Mouse (Mus musculus): Measurements from ENCODE around the gene Saal1.
"Not testable (repeated sequence)": the region's sequence is repeated elsewhere in the genome, so short reads cannot be mapped to it uniquely, and the experiment has no call there.

Saal1 gene

DNA sequence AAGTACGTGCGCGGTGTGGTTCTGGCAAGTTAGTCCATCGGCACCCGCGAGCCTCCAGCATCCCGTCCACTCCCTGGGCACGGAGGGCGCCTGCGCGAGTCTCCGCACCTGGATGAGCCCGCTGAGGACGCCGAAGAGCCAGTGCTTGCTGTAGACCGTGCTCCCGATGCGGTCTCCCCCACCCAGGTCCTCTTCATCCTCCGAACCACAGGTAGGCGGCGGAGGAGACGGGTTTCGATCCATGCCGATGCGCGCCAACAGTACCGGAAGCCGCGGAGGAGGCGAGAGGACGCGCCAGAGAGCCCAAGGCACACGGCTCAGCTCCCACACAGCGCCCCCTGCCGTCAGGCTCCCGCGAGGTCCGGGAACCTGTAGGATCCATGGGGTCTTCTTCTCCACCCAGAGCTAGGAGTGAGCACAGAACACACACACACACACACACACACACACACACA is at the start of gene Saal1:
Gene Saal1, minus strand, starts transcription at position 291 of the 455 bp plus-strand sequence.
- peak; percentile 87 to 88 for DNase-seq

DNA sequence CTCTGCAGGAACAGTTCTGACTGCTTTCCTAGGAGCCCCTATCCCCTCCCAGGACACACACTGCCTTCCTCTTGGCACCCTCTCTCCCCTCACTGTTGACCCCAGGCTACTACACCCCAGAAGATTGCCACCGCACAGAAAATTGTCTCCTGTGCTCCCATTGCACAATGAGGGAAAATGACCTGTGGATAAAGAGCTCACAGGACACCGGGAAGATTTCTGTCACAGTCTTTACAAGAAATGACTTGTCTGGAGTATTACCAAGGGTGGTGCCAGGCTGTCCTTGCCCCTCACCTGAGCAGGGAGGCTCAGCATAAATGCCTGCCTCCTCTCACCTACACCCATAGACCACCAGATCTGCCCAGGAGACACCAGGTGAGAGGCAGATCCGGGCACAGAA is 41.0 kb upstream of the Saal1 start, which contains the start of gene Saa2:
Gene Saa2, plus strand, starts transcription at position 301 of the 400 bp plus-strand sequence.
- DNase-seq: no peak

DNA sequence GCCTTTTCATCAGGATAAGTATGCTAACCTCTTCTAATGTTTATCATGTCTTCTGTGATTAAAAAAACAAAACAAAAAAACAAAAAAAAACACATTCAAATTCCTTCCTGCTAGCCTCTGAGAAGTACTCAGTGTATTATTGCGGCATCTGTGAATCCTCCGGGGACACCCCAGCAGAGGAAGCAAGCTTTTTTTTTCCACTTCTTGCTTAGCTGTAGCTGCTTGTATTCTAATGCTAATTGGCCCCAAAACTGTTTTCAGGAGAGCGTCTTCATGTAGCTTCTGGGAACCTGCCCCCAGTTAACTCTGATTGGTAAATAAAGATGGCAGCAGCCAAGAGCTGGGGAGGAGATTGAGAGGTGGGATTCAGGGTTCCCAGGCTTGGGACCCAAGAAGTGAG is 38.0 kb upstream of the Saal1 start:
- no peak for DNase-seq

DNA sequence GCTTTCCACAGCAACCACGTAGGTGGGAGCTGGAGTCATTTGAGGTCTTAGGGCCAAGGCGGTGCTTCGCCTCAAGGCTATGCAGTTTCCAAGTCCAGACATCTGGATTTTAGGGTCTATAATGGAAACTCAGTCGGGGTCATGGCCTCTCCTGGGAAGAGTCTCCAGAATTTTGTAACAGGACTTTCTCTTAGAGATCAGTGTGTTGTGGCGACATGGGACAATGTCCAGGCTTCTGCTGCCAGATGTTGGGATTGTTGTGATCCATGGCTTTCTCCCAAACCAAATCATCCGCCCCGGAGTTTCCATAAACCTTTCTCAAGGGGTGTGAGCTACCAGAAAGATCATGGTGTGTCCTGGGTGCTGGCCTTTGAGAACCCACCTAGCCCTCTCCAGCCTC is 35.9 kb upstream of the Saal1 start:
- DNase-seq: no peak

DNA sequence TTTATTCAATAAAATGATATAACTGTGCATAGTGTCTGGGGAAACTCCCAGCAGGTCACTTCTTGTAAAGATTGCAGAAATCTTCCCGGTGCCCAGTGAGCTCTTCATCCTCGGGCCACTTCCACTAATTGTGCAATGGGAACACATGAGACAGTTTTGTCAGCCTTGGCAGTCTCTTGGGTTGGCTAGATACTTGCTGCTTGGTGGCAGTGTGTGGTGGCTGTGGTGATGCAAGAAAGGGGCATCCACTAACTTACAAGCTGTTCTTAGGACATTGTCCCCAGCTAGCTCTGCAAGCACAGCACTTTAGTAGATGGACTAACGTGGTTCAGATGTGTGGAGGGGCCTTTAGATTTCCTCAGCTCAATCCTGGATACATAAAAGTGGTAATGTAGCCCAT is 35.3 kb upstream of the Saal1 start:
- DNase-seq: no peak

DNA sequence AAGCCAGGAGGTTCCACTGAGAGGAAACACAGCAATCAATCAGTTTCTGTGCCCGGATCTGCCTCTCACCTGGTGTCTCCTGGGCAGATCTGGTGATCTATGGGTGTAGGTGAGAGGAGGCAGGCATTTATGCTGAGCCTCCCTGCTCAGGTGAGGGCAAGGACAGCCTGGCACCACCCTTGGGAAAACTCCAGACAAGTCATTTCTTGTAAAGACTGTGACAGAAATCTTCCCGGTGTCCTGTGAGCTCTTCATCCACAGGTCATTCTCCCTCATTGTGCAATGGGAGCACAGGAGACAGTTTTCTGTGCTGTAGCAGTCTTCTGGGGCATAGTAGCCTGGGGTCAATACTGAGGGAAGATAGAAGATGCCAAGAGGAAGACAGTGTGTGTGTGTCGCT is 32.4 kb upstream of the Saal1 start, which contains the start of gene Saa1:
Gene Saa1, minus strand, starts transcription at position 101 of the 400 bp plus-strand sequence.
- DNase-seq: not testable (repeated sequence)

DNA sequence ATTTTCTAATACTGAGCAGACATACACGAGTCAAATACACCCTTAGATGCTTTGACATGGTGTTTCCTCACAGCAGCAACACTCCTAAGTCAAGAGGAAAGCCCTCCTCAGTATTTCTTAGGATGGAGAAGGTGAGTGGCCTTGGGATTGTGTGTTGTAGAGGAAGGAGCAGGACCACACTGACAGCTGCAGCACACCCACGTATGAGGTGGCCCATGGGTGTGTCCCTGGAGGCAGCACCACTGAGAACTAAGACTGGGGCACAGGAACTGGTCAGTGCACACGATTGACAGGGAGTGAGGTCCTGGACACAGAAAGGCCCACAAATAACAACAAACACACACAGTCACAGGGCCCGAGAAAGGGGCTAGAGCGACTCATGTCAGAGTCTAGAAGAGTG is 29.6 kb upstream of the Saal1 start:
- DNase-seq: not testable (repeated sequence)

DNA sequence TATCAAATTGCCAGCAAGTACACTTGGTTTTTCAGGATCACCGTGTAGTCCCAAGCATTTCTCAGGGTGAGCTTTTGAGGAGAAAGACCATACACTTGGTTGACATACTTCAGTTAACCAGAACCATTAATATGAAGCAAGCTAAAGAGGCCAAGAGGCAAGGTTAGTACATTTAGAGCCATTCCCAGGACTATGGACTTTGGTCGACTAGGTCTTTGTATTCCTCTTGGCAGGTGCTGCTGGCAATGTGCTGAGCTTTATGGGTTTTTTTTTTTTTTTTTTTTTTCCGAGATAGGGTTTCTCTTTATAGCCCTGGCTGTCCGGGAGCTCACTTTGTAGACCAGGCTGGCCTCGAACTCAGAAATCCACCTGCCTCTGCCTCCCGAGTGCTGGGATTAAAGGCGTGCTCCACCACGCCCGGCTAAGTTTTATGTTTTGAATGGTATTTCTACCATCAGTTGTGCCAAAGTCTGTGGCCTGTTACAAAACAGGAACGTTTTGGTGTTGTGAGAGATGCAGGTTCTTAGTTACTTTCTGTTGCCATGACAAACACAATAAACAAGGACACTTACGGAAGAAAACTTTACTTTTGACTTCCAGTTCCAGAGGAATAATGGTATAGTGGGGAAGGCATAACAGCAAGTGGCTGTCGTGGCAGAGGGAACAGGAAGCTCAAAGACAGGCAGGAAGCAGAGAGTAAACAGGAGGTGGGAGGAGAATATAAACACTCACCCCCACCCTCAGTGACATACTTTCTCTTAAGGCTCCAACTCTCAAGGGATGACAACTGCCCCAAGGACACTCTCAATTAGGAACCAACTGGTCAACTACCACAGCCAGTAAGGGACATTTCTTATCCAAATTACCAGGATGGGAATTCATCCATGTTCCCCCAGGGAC is 28.3 kb upstream of the Saal1 start:
- DNase-seq: no peak

DNA sequence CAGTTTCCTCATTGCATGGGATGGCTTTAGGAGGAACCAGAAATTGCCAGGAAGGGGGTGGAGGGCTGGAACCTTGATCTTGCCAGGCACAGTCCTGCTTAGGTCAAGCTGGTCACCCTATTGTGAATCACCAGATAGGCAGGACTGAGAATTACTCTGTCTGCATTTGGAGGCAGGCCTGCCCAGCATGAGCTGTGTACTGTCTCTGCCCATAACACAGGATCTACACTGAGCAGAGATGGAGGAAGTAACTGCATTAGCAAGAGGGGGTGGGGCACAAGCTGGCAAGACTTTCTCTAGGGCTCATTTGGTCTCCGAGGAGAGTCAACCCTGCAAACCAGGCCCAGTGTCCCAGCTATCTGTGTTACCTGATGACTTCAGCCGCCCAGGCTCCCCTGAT is 24.5 kb upstream of the Saal1 start:
- DNase-seq: no peak

DNA sequence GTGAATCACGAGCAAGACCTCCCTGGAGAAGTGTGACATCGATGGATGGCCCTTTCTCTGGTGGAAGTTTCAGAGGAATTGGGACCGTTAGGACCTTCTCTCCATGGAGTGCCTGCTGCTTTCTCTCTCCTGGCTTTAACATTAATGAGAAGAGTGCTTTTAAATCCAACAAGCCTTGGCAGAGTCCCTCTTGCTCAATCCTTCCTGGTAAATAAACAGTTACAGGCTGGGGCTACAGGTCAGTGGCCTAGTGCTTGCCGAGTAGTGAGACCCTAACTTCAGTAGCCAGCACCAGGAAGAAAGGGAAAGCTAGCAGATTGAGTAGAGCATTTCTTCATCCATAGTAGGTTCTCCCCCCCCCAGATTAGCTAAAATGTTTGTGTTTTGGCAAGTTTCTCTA is 22.0 kb upstream of the Saal1 start, which contains the start of gene Saa4:
Gene Saa4, minus strand, starts transcription at position 146 of the 400 bp plus-strand sequence.
- DNase-seq: no peak

DNA sequence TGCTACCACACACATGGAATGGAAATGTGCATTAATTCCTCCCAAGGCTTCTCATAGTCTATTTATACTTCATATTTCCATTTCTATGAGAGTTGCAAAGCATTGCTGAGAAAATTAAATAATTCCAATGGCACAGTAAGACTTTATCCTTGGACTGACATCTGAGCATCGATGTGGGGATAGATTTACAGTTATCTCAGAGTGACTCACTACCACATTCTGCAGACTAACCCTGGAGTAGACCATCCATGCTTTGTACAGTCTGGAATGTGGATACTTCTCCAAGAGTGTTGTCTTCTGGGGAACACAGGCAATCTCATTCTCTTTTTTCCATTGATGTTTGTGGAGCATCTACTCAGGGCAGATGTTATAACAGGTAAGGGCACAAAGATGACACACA is 17.1 kb upstream of the Saal1 start:
- DNase-seq: no peak

DNA sequence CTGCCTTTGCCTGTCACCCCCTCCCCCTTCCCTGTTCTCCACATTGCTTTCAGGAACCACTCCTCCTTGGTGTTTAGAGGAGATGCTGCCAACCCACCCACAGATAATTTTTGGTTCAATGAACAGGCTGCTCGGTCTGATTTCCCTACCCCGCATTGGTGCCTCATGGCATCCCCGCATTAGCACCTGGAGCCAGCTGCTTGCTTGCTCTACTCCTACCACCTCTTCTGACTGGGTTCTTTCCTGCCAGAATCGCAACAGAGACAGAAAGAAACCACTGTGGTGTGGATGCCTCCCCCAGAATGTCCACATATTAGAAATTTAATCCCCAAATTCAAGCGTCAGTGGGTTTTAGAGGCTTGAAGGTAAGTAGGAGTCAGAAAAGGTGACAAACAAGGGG is 13.9 kb upstream of the Saal1 start:
- no peak for DNase-seq

DNA sequence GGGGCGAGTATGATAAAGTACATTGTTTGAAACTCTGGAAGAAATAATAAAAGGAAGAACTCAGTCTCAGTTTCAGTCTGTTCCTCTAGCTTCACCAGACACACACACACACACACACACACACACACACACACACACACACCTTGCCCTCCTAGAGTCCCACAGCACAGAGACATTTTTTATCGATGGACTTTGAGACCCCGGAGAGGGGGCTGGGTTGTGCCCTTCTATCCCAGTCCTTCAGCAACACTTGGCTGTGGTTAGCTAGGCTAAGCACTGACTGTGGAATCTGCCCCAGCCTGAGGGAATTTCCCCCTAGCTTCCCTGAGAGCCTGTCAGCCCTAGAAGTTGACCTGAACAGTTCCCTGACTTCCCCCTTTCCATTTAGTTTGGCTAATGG is 13.4 kb upstream of the Saal1 start:
- DNase-seq: no peak

DNA sequence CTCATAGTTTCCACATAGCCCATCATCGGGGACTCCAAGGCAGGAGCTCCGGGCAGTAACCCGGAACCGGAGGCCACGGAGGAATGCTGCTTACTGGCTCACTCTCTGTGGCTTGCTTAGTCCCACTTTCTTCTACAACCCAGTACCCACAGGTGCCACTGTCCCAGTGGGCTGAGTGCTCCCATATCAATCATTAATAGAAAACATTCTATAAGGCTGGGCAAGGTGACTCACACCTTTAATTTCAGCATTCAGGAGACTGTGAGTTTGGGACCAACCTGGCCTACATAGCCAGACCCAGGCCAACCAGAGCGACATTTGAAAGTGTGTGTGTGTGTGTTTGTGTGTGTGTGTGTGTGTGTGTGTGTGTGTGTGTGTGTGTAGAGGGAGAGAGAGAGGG is 12.9 kb upstream of the Saal1 start:
- no peak for DNase-seq

DNA sequence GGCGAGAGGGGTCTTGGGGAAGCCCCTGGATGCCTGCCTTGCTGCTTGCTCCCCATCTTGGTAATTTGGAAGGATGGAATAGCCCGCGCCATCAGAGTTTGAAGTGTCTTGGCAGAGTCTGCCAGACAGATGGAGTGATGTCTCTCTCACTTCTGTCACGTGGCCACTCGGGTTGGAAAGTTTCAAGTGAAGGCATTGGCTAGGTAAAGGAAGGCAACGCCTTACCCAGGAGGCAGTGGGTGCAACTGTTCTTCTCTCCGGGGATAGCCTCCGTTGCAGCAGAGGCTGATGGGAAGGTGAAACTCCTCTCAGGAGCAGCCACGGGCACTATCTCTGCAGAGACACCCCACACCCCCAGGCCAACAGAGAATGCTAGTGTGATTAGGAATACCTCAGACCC is 10.0 kb upstream of the Saal1 start:
- DNase-seq: peak; percentile 44 to 47

DNA sequence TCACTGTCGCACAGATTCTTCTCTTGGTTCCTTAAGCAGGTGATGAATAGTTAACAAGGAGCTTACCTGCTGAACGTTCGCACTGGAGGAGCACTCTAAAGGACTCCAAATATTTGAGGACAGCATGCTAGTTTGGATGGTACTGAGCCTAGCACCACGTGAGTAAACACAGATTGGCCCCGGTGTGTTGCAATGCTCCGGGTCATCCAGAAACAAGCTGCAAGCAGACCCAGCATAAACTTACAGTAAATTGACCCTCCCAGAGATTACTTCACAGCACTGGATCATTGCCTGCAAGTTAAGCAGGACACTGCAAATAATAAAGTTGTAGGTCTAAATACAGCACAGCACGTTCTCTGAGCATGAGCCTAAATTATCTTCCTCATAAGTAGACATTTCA is 9.0 kb upstream of the Saal1 start:
- peak; percentile 17 to 49 for DNase-seq

DNA sequence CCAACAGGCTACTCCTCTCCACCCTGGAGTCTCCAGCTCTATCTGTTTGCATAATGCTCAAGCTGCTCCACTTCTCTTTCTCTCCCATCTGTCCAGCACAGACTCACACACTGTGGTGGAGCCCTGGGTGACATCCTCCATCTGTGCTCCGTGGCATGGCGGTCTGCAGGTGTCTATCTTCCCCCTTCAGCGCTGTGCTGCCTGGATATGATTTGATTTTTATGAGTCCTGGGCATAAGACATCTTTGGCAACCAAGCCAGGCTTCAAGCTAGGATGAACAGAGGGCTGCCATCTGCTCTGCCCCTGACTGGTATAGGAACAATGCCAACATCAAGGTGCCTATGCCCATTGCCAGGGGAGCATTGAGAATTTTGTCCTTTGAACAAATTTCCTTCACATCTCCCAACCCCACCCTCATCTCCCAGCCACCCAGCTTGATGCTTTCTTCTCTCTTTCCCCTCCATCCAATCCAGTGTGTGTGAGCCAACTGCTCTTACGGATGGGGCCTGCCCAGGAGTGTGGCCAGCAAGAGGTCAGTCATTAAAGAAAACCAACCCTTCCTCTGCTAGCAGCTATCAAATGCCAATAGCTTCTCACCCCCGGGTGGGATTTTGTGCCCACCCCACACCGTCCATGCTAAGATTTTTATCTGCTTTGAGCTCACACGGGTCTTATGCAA is 8.3 kb upstream of the Saal1 start:
- peak; percentile 82 to 83 for DNase-seq

DNA sequence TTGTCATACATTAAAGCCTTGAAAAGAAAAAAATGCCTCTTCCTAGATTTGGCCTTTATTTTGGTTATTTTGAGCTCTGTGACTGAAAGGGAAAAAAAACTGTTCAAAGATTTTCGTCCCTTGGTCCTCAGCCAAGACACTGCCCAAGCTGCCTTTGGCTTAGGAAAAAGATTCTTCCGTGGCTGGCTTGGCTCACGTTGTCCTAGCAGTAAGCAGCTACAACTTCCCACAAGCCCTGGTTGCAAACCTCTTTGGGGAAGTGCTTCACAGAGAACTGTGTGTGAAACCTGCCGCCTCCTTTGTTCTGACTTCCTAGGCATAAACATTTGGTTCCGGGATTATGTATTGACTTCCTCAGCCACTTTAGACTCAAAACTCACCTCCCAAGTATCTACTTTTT is 6.4 kb upstream of the Saal1 start:
- DNase-seq: peak; percentile 27 to 38

DNA sequence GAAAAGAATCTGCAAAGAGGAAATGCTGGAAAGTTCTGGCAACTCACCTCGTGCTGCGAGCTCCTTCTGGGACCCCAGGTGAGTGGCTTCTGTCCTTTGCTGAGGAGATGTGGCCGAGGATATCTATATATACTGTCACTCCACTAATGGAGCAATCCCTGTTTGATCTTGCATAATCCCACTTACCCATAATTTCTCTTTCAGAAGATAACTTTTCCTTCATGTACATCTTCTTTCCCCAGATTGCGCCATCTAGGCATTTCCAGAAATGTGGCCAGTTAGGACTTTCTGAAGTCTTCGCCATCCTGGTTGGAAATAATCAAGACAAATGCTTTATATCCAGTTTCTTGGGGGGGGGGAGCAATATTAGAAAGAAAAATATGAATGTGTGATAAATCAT is 5.1 kb upstream of the Saal1 start, which contains the start of gene Saa3:
Gene Saa3, minus strand, starts transcription at position 101 of the 400 bp plus-strand sequence.
- no peak for DNase-seq

DNA sequence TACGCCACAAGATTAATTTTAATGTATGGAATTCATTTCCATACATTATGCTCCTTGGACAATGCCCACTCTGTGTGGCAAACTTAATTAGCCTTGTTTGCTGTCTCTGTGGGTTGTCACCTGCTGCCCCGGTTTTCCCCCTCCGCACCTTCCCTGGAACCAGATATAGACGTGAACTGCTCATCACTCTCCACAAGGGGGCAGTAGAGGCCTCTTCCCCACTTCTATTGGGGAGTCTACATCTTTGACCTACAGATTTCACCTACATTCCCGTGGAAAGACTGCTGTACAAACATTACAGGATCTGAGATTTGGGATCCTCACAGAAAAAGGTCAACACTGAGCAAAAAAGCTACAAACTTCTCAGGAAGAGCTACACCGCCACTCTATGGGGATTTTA is 4.0 kb upstream of the Saal1 start:
- DNase-seq: peak; percentile 77 to 82

DNA sequence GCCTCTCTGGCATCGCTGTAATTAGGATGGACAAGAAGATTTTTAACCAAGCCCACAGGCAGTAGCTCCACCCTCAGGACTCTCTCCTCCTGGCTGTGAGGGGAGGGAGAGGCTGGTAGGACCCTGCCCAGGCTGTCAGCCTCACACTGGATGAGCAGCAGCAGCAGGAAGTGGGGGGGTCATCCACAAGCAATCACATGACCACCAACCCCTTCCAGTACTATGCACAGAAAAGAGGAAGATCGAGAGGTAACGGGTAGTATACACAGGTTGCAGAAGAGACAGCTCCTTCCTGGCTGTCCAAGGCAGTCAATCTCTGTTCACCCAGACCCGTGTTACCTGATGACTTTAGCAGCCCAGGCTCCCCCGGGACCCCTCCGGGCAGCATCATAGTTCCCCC is 1.8 kb upstream of the Saal1 start:
- DNase-seq: no peak

DNA sequence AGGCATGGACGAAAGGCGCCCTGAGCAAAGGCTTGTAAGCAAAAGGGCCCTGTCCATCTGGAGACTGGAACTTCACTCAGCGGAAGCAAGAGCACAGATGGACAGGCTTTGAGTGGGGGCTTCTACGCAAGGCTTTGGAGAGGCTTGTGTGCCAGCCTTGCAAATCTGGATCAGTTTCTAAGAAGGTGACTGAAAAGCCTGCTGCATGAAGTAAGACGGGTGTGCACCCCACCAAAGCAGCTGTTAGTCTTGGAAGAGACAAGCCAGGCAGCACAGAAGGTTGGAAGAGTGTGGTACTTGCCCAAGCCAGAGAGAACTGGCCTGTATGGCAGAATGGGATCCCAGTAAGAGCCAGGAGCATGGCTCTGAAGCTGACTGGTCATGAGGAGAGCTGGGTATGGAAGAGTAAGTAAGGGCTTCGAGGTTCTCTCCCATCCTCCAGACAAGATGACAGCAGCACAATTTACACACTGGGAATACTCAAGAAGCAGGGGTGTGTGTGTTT is 9.9 kb downstream of the Saal1 start:
- DNase-seq: peak; percentile 37 to 45

DNA sequence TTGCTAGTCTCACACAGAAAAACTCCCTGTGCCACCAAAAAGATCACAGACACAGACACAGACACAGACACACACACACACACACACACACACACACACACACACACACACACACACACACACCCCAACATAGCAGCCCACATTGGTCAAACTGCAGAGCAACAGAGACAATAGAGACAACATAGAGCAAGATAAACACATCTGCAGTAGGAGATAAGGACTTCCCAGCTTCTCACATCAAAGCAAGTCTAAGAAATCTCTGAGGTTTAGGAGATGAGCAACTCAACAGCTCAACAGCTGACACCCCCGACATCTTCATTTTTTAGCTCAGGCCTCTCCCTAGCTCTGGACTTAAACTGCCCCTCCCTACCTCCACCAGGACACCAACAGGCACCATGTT is 13.7 kb downstream of the Saal1 start:
- DNase-seq: no peak

DNA sequence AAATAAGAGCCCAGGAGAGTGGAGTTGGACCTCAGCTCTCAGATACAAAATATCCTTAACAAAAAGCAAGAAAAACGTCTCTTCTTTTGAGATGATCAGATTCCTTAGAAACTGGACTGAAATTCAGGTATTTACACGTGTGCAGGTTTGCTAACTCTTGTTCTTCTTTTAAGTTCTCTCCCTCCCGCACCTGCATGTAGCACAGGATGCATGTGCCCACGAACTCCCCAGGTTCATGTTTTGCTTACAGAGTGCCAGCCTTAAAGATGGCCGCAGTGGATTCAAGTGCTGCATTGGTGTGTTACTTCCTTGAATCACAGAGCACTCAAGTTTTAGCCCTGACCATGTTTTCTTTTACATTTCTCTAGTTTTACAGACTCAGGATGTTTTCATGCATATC is 23.7 kb downstream of the Saal1 start:
- DNase-seq: no peak

All from cerebellum, postnatal 36 days (tissue).